Mouse (Mus musculus): Measurements from ENCODE around the gene Oprm1. TPM values are rescaled to one million over a fixed set of nuclear protein-coding genes. Genes with fewer than 3 reads are reported as not detected.

Oprm1 gene
- polyA plus RNA-seq, 1 experiment from 2014 or later: 0.07 TPM

DNA sequence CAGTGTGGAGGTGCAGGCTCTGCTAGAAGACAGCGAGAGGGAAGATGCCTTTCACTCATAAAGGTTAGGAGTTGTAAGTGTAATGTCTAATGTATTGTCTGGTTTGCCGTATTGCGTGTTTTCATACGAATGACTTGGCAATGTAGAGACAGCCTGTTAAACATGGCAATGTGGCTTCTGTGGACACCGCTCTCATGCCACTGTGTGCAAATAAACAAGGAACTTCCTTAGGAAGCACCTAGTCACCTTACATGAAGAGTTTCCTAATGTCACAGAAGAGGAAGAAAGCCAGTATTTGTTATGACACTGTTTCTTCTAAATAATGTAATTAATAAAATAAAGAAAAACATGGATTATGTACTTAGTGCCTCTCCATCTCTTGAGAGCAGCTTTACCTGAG is 278.9 kb downstream of the Oprm1 start:
- 64% methylated on average over 5 of the region's 5 CpGs for WGBS (ENCODE audit: insufficient replicate concordance)
- Histone ChIP-seq H3K27ac (ENCODE audit: low read length) (no peak overlapping the region), H3K27me3 (ENCODE audit: control insufficient read depth, insufficient read depth, low read depth, low read length) (no peaks in the 10 kb centered on the region), H3K36me3 (ENCODE audit: control insufficient read depth, insufficient read depth) (no peaks in the 10 kb centered on the region), H3K9me3 (replicated peaks; ENCODE audit: control insufficient read depth, low read length) (no peaks in the 10 kb centered on the region), H3K4me3 (ENCODE audit: low read depth, low read length) (no peak overlapping the region), H3K9ac (ENCODE audit: low read depth, low read length) (no peak overlapping the region), H3K4me1 (ENCODE audit: control insufficient read depth, low read depth, low read length) (no peaks in the 10 kb centered on the region), H3K4me2 (ENCODE audit: low read depth, low read length) (no peak overlapping the region)
- ATAC-seq (ENCODE audit: low read depth): no peak

DNA sequence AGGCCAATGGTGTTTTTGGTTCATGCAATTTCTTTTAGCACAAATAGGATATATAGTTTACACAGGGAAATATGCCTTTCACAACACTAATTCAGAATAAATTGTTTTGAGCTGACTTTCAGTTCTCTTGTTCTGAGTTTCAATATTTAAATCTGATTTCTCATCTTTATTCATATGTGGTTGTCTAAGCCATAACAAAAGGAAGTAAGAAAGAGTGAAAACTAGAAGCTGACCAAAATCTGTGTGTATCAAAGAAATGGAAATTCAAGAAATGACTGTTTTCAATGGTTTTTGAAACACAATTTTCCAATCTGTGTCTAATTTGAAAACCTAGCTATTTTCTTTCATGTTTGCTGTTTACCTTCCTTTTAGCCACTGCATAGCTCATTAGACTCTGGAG is 282.7 kb downstream of the Oprm1 start:
- no peaks in the 10 kb centered on the region for H3K4me1 ChIP-seq (ENCODE audit: control insufficient read depth, low read depth, low read length)
- no peak overlapping the region for H3K9ac ChIP-seq (ENCODE audit: low read depth, low read length)
- no peak overlapping the region for H3K4me2 ChIP-seq (ENCODE audit: low read depth, low read length)
- H3K9me3 ChIP-seq (replicated peaks; ENCODE audit: control insufficient read depth, low read length): no peaks in the 10 kb centered on the region
- ATAC-seq (ENCODE audit: low read depth): no peak
- no peak overlapping the region for H3K27ac ChIP-seq (ENCODE audit: low read length)
- H3K27me3 ChIP-seq (ENCODE audit: control insufficient read depth, insufficient read depth, low read depth, low read length): no peaks in the 10 kb centered on the region
- H3K36me3 ChIP-seq (ENCODE audit: control insufficient read depth, insufficient read depth): no peaks in the 10 kb centered on the region
- H3K4me3 ChIP-seq (ENCODE audit: low read depth, low read length): no peak overlapping the region

DNA sequence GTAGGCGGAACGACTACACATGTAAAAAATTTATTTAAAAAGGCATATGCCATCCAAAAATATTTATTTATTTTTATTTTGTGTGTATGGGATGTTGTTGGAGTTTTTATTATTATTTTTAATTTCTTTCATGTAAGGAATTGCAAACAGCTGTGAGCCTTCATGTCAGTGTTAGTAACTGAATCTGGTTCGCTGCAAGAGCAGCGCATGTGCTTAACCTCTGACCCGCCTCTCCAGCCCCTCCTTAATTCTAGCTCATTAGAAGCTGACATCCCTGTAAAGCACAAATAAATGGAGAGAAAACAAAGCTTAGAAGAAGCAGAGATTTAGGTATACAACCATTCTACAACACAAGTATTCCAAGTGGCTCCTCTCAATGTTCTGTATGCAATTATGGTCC is 285.6 kb downstream of the Oprm1 start:
- ATAC-seq (ENCODE audit: low read depth): no peak
- Histone ChIP-seq H3K27me3 (ENCODE audit: control insufficient read depth, insufficient read depth, low read depth, low read length) (no peaks in the 10 kb centered on the region), H3K4me2 (ENCODE audit: low read depth, low read length) (no peak overlapping the region), H3K9me3 (replicated peaks; ENCODE audit: control insufficient read depth, low read length) (no peaks in the 10 kb centered on the region), H3K9ac (ENCODE audit: low read depth, low read length) (no peak overlapping the region), H3K4me1 (ENCODE audit: control insufficient read depth, low read depth, low read length) (no peaks in the 10 kb centered on the region), H3K4me3 (ENCODE audit: low read depth, low read length) (no peak overlapping the region), H3K27ac (ENCODE audit: low read length) (no peak overlapping the region), H3K36me3 (ENCODE audit: control insufficient read depth, insufficient read depth) (no peaks in the 10 kb centered on the region)
- 61% methylated on average over 5 of the region's 5 CpGs for WGBS (ENCODE audit: insufficient replicate concordance)

DNA sequence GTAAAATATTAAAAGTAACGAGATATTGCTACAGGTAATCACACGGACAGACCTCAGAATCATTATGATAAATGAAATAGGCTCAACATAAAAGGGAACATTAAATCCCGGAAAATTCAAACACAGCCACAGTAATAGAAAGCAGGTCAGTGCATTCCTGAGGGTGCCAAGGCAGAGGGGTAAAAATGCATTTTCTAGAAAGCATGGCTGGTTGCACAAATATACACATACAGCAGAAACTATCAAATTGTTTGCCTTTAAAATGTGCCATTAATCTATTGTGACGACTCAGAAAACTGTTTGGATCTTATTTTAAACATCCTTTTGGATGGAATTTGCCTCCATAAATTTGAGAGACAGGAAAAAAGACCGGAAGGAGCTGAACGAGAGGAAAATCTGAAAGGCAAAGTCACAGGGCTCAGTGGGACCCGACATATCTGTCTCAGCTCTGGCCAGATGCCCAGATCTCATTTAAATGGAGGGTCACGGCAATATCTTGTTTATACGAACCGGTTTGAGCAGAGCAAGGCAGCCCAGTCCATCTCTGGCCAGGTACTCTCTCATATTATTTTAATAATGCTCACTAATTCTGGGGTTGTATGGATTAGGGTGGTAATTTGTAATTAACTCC is 289.1 kb downstream of the Oprm1 start:
- ATAC-seq (ENCODE audit: low read depth): no peak

DNA sequence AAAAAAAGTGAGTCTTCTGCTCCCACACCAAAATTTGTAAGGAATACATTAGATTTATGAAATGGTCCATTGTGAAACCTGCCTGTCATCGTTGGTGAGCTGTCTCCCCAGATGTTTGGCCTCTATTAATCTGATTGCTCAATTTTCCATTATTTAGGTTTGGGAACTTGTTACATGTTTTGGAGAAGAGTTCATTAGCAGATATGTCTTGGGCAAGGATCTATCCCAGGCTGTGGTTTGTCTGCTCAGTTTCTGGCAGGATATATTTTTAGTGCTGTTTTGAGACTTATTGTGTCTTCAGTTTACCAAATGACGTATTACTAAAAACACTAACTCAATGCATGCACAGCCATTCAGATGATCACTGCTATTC is 289.6 kb downstream of the Oprm1 start:
- Histone ChIP-seq H3K9me3 (replicated peaks; ENCODE audit: control insufficient read depth, low read length) (no peaks in the 10 kb centered on the region), H3K4me2 (ENCODE audit: low read depth, low read length) (no peak overlapping the region), H3K4me1 (ENCODE audit: control insufficient read depth, low read depth, low read length) (no peaks in the 10 kb centered on the region), H3K36me3 (ENCODE audit: control insufficient read depth, insufficient read depth) (no peaks in the 10 kb centered on the region), H3K4me3 (ENCODE audit: low read depth, low read length) (no peak overlapping the region), H3K9ac (ENCODE audit: low read depth, low read length) (no peak overlapping the region), H3K27ac (ENCODE audit: low read length) (no peak overlapping the region), H3K27me3 (ENCODE audit: control insufficient read depth, insufficient read depth, low read depth, low read length) (no peaks in the 10 kb centered on the region)
- no peak for ATAC-seq (ENCODE audit: low read depth)
- WGBS (ENCODE audit: insufficient replicate concordance): 66% methylated on average over 2 of the region's 2 CpGs

More for the DNA sequence above, 289.1 kb downstream of the Oprm1 start:
- Histone ChIP-seq H3K27me3 (ENCODE audit: control insufficient read depth, insufficient read depth, low read depth, low read length) (no peaks in the 10 kb centered on the region), H3K4me2 (ENCODE audit: low read depth, low read length) (no peak overlapping the region), H3K4me3 (ENCODE audit: low read depth, low read length) (no peak overlapping the region), H3K36me3 (ENCODE audit: control insufficient read depth, insufficient read depth) (no peaks in the 10 kb centered on the region), H3K9ac (ENCODE audit: low read depth, low read length) (no peak overlapping the region), H3K4me1 (ENCODE audit: control insufficient read depth, low read depth, low read length) (no peaks in the 10 kb centered on the region), H3K27ac (ENCODE audit: low read length) (no peak overlapping the region), H3K9me3 (replicated peaks; ENCODE audit: control insufficient read depth, low read length) (no peaks in the 10 kb centered on the region)
- 53% methylated on average over 10 of the region's 10 CpGs for WGBS (ENCODE audit: insufficient replicate concordance)

DNA sequence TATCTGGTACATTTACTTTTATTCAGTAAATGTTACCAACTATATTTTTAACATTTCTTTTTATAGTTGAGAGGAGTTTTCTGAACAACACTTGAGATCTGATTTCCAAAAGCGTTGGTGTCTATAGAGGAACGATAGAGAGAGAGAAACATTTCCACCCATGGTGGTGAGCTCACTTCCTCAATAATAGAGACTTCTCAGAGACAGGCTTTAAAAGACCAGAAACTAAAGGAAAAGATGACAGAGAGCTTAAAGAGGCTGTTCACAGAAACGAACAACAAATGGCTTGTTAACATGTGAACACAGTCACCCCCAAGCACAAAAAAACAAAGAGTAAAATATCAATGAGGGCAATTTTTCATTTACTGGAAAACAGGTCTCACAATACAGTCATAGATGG is 291.6 kb downstream of the Oprm1 start:
- 30% methylated on average over 3 of the region's 3 CpGs for WGBS (ENCODE audit: insufficient replicate concordance)
- Histone ChIP-seq H3K4me2 (ENCODE audit: low read depth, low read length) (no peak overlapping the region), H3K27me3 (ENCODE audit: control insufficient read depth, insufficient read depth, low read depth, low read length) (no peaks in the 10 kb centered on the region), H3K9me3 (replicated peaks; ENCODE audit: control insufficient read depth, low read length) (no peaks in the 10 kb centered on the region), H3K9ac (ENCODE audit: low read depth, low read length) (no peak overlapping the region), H3K36me3 (ENCODE audit: control insufficient read depth, insufficient read depth) (no peaks in the 10 kb centered on the region), H3K27ac (ENCODE audit: low read length) (no peak overlapping the region), H3K4me1 (ENCODE audit: control insufficient read depth, low read depth, low read length) (no peaks in the 10 kb centered on the region), H3K4me3 (ENCODE audit: low read depth, low read length) (no peak overlapping the region)
- no peak for ATAC-seq (ENCODE audit: low read depth)

DNA sequence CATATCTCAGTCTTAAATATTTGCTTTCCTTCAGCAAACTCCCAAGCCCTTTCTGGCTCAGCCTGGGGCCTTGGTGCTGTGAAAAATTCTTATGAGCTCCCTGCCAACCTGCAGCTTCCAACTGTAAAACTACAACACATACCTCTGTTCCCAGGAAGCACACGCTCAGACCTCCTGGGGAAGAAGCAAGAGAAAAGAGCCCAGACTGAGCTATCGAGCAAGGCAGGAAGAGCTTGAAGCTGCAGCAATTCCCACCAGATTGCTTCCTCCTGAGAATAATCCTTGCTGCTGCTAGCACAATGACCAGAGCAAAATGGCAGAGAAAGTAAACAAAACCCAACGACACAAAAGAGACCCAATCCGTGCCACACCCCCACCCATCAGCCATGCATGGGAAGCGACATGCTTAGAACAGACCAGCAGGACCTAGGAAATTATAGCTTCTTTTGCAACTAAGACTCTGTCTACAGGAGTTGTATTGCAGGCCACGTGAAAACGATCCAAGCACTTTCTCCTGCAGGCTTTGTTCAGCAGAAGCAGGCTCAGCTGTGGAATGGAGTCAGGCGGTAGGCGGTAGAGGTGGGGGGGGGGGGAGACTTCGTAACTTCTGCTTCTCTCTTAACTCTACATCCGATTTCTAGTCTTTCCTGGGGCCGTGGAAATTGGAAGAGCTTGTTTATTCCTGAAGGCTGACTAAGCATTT is 294.2 kb downstream of the Oprm1 start, which contains the start of gene Ipcef1:
Gene Ipcef1, minus strand, starts transcription at position 164 of the 703 bp plus-strand sequence.
- Histone ChIP-seq H3K27me3 (ENCODE audit: control insufficient read depth, insufficient read depth, low read depth, low read length) (no peaks in the 10 kb centered on the region), H3K4me2 (ENCODE audit: low read depth, low read length) (no peak within 1 kb of the TSS; the same call in 1 of the 2 replicates), H3K9me3 (replicated peaks; ENCODE audit: control insufficient read depth, low read length) (no peaks in the 10 kb centered on the region), H3K9ac (ENCODE audit: low read depth, low read length) (no peak within 1 kb of the TSS), H3K27ac (ENCODE audit: low read length) (no peak within 1 kb of the TSS), H3K4me3 (ENCODE audit: low read depth, low read length) (no peak within 1 kb of the TSS), H3K36me3 (ENCODE audit: control insufficient read depth, insufficient read depth) (no peaks in the 10 kb centered on the region), H3K4me1 (ENCODE audit: control insufficient read depth, low read depth, low read length) (no peaks in the 10 kb centered on the region)
- ATAC-seq (ENCODE audit: low read depth): no peak
- WGBS (ENCODE audit: insufficient replicate concordance): 24% methylated on average over 12 of the region's 12 CpGs

DNA sequence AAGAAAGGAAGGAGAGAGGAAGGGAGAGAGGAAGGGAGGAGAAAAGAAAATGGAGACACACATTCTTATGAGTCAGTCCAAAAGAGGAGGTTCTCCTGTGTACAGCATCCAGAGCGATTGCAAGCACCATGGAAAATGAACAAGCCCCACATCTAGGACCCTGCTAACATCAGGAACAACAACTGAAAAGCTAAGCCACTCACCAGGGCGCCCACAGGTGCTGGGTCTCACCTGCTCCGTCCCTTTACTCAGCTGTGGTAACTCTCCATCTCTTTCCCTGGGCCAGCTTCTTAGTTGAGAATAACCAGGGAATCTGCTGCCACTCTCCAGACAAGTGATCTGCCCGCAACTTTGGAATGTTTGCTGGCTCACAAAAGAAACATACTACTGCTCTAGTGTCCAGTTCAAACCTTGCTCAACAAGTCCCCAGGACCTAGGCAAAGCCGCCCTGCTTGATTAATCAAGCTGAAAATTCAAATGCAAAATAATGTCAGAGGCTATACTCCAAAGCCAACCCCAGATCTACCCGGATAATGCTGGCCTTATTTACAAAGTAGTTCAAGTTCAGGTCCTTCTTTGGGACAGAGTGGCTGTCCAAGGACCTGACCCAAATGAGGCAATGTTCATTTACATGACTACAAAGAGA is 296.4 kb downstream of the Oprm1 start:
- no peaks in the 10 kb centered on the region for H3K4me1 ChIP-seq (ENCODE audit: control insufficient read depth, low read depth, low read length)
- H3K36me3 ChIP-seq (ENCODE audit: control insufficient read depth, insufficient read depth): no peaks in the 10 kb centered on the region
- H3K4me3 ChIP-seq (ENCODE audit: low read depth, low read length): no peak overlapping the region
- H3K9ac ChIP-seq (ENCODE audit: low read depth, low read length): no peak overlapping the region
- H3K27me3 ChIP-seq (ENCODE audit: control insufficient read depth, insufficient read depth, low read depth, low read length): no peaks in the 10 kb centered on the region
- no peak overlapping the region for H3K27ac ChIP-seq (ENCODE audit: low read length)
- 59% methylated on average over 6 of the region's 6 CpGs for WGBS (ENCODE audit: insufficient replicate concordance)
- ATAC-seq (ENCODE audit: low read depth): no peak
- no peaks in the 10 kb centered on the region for H3K9me3 ChIP-seq (replicated peaks; ENCODE audit: control insufficient read depth, low read length)
- H3K4me2 ChIP-seq (ENCODE audit: low read depth, low read length): no peak overlapping the region

DNA sequence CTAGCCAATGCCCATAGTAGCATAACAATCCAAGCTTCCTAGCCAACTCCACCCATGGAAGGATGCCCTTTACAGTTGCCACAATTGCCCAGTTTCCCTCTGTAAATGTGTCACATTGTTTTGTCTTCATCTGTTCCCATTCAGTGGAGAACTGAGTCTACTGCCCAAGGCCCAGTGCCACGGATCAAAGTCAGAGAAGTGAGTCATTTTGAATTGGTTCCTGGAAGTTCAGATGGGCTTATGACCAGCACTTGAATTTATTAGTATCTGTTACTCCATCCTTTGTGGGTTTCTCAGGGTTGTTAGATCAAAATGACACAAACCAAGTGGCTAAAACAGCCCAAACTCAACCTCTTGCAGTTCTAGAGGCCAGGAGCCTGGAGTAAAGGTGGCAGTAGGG is 299.2 kb downstream of the Oprm1 start:
- H3K9me3 ChIP-seq (replicated peaks; ENCODE audit: control insufficient read depth, low read length): no peaks in the 10 kb centered on the region
- no peak overlapping the region for H3K4me2 ChIP-seq (ENCODE audit: low read depth, low read length)
- H3K4me3 ChIP-seq (ENCODE audit: low read depth, low read length): no peak overlapping the region
- no peak overlapping the region for H3K9ac ChIP-seq (ENCODE audit: low read depth, low read length)
- ATAC-seq (ENCODE audit: low read depth): no peak
- H3K4me1 ChIP-seq (ENCODE audit: control insufficient read depth, low read depth, low read length): no peaks in the 10 kb centered on the region
- H3K27ac ChIP-seq (ENCODE audit: low read length): no peak overlapping the region
- no peaks in the 10 kb centered on the region for H3K36me3 ChIP-seq (ENCODE audit: control insufficient read depth, insufficient read depth)
- 50% methylated on average over 1 of the region's 1 CpGs for WGBS (ENCODE audit: insufficient replicate concordance)
- no peaks in the 10 kb centered on the region for H3K27me3 ChIP-seq (ENCODE audit: control insufficient read depth, insufficient read depth, low read depth, low read length)

Measured in liver, embryonic 16.5 days (tissue).